Mouse (Mus musculus) G1E (cell line): ENCODE data around the gene Gnas. TPM values are rescaled to one million over a fixed set of nuclear protein-coding genes. Genes with fewer than 3 reads are reported as not detected.

Source experiments
- ATAC-seq: 2 replicates; pipeline ENCODE4 v1.8.0; 2016; ENCODE audit warnings: mild to moderate bottlenecking; ENCODE audit not compliant: insufficient number of reproducible peaks, poor library complexity, low FRiP score, severe bottlenecking; ENCODE audit errors: extremely low read depth
- DNase-seq: peaks from one replicate; pipeline ENCODE4 v3.0.0; 2012; ENCODE audit warnings: low spot score
- H3K27me3 ChIP-seq: 2 replicates; pipeline ENCODE4 v1.6.1; 2012; ENCODE audit warnings: mild to moderate bottlenecking, low read length, inconsistent platforms; ENCODE audit not compliant: insufficient read depth
- H3K36me3 ChIP-seq: replicated peaks from 2 replicates; pipeline ENCODE3; 2012; ENCODE audit warnings: mild to moderate bottlenecking, inconsistent platforms
- H3K4me1 ChIP-seq: 2 replicates; pipeline ENCODE4 v1.6.1; 2012; ENCODE audit warnings: low read depth, low read length, inconsistent platforms, mixed read lengths; ENCODE audit not compliant: insufficient read depth
- H3K4me3 ChIP-seq: 2 replicates; pipeline ENCODE4 v1.5.1; 2012; ENCODE audit warnings: low read depth, mild to moderate bottlenecking, inconsistent platforms, low read length, moderate library complexity, mixed read lengths
- H3K9me3 ChIP-seq: replicated peaks from 2 replicates; pipeline ENCODE4 v1.6.1; 2012; ENCODE audit warnings: inconsistent platforms
- CTCF ChIP-seq: IDR thresholded peaks from 2 replicates; pipeline ENCODE4 v1.5.1; 2012; ENCODE audit warnings: low read depth, low read length, inconsistent platforms, mixed read lengths
- GATA1 ChIP-seq: IDR thresholded peaks from 2 replicates; pipeline ENCODE4 v1.6.1; 2012; ENCODE audit warnings: borderline replicate concordance, low read length, inconsistent platforms, mixed read lengths
- GATA2 ChIP-seq: IDR thresholded peaks from 2 replicates; pipeline ENCODE4 v1.6.1; 2012; ENCODE audit warnings: low read depth, low read length, inconsistent platforms, borderline replicate concordance
- POLR2AphosphoS5 ChIP-seq: IDR thresholded peaks from 2 replicates; pipeline ENCODE4 v1.6.1; 2012; ENCODE audit warnings: low read depth, low read length, inconsistent platforms; ENCODE audit not compliant: insufficient replicate concordance
- TAL1 ChIP-seq: conservative IDR thresholded peaks from 2 replicates; pipeline ENCODE4 v1.6.1; 2012; ENCODE audit warnings: low read depth, low read length, inconsistent platforms, mixed read lengths
- polyA plus RNA-seq: library from polyadenylated mRNA; stranded (reverse); fragments of >175 nt; gene quantifications from 2 replicates; pipeline ENCODE4 v1.2.3, GENCODE M21; 2012
- total RNA-seq, 2 experiments: library from RNA; stranded (forward) in 1 of 2; stranded (reverse) in 1 of 2; fragments of 200-1000 nt in 1 of 2; fragments of >200 nt in 1 of 2; fragmentation: Nextera tagmentation in 1 of 2; gene quantifications; 2 replicates each; pipeline ENCODE4 v1.2.3; 2014 to 2017

The Gnas gene
- total and polyA plus RNA-seq, 3 experiments = 490 to 1,097 (median 935) TPM

GRCm38 (mm10) chr2:174329663-174330615, 45.8 kb downstream of the Gnas start:
- H3K36me3 ChIP-seq = peaks cover 35% of the 10 kb centered on the region
- peaks cover 18% of the 10 kb centered on the region for H3K9me3 ChIP-seq
- peaks cover 34% of the 10 kb centered on the region for H3K4me1 ChIP-seq
- ATAC-seq = peak; percentile 25
- TF ChIP-seq POLR2AphosphoS5 = no peak
- TF ChIP-seq CTCF = no peak
- no peak for TF ChIP-seq GATA1
- no peak for TF ChIP-seq GATA2
- TF ChIP-seq TAL1 = no peak
- peak; percentile 89 for DNase-seq
- no peaks in the 10 kb centered on the region for H3K27me3 ChIP-seq
- peak overlapping the region; percentile 89 for H3K4me3 ChIP-seq

- TF ChIP-seq TAL1 = no peak
- TF ChIP-seq POLR2AphosphoS5 = no peak
- no peak for TF ChIP-seq CTCF
- TF ChIP-seq GATA1 = no peak
- no peak for TF ChIP-seq GATA2
- peak; percentile 37; the same call in 1 of the 2 replicates for ATAC-seq
- Histone ChIP-seq H3K27me3 (no peaks in the 10 kb centered on the region), H3K4me1 (peaks cover 38% of the 10 kb centered on the region), H3K4me3 (peak overlapping the region; percentile 89), H3K36me3 (peaks cover 36% of the 10 kb centered on the region), H3K9me3 (peaks cover 18% of the 10 kb centered on the region)
- DNase-seq = peak; percentile 78
Measured at GRCm38 (mm10) chr2:174330616-174331191, 46.6 kb downstream of the Gnas start.

DNA sequence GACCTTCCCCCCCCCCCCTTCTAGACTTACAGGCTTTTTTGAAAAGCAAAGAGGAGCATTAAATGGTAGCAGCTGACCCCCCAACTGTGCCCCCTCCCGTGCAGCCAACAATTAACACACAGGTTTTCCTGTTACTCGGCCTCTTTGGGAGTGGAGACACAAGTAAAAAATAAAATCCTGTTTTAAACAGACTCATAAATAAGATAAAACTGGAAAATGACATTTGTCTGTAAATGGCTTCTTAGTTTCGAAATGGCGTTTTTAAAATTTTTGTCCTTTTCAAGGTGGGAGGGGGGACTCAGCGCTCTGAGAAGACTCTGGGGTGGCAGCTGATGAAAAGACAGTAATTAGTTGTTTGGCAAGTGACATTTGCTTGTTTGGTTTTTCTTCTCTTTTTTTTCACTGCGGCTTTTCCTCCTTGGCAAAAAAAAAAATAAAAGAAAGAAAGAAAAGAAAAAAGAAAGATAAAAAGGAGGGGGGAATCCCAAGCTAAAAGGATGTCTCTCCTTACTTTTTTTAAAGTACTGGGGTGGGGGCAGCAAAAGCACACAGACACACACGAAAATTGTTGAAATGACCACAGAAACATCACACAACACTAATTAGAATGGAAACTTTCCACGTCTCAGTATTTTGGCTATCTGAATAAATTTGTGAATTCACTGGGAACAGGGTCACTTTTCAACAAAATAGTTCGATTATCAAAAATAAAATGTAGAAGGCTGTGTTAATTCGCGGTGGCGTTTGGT, 47.3 kb downstream of the Gnas start:
- TF ChIP-seq POLR2AphosphoS5 (no peak), CTCF (no peak), GATA1 (no peak), TAL1 (no peak), GATA2 (no peak)
- Histone ChIP-seq H3K27me3 (no peaks in the 10 kb centered on the region), H3K4me3 (peak overlapping the region; percentile 89), H3K9me3 (peaks cover 18% of the 10 kb centered on the region), H3K4me1 (peaks cover 44% of the 10 kb centered on the region), H3K36me3 (peaks cover 43% of the 10 kb centered on the region)
- ATAC-seq (no peak), DNase-seq (no peak)

- H3K4me1 ChIP-seq = peaks cover 57% of the 10 kb centered on the region
- DNase-seq (peak; percentile 47), ATAC-seq (peak; percentile 41; the same call in 1 of the 2 replicates)
- peak overlapping the region; percentile 36; the same call in 1 of the 2 replicates for H3K4me3 ChIP-seq
- no peaks in the 10 kb centered on the region for H3K27me3 ChIP-seq
- peaks cover 61% of the 10 kb centered on the region for H3K36me3 ChIP-seq
- TF ChIP-seq CTCF (no peak), POLR2AphosphoS5 (no peak), GATA1 (no peak)
- H3K9me3 ChIP-seq = peaks cover 7% of the 10 kb centered on the region
Measured at GRCm38 (mm10) chr2:174333239-174333890, 49.2 kb downstream of the Gnas start.

DNA sequence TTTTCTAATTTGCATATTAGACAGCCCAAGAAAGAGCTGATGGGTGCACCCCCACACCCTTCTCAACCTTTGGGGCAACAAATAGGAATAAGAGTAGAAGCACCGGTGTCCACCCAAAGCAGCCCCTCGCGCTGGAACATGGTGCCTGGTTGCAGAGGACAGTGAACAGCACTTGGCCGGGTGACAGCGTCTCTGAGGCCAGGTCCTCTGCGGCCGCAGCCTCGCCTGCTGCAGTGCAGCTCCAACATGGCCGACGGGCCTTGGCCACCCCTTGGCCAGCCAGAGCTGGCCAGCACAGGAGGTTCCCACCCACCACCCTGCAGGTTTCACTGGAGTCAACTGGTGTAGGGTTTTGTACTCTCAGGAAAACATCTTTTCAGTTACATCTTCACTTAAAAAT, 50.3 kb downstream of the Gnas start:
- DNase-seq (no peak), ATAC-seq (no peak)
- TF ChIP-seq TAL1 (no peak), CTCF (no peak), GATA1 (no peak), POLR2AphosphoS5 (no peak), GATA2 (no peak)
- H3K9me3 ChIP-seq = no peaks in the 10 kb centered on the region
- H3K4me3 ChIP-seq = peak overlapping the region; percentile 30; the same call in 1 of the 2 replicates
- peaks cover 62% of the 10 kb centered on the region for H3K36me3 ChIP-seq
- no peaks in the 10 kb centered on the region for H3K27me3 ChIP-seq
- peaks cover 60% of the 10 kb centered on the region for H3K4me1 ChIP-seq
